In genomic region chr7:144283701-144284100, GRCm38 (mm10) we compare ENCODE assay signal across 9 mouse cellular contexts.
DNase-seq lines count a peak whose midpoint lies in the region; ATAC-seq and TF ChIP-seq lines count a peak whose summit lies in the region.
"Had no signal": no experiment of that assay in that cellular context is flagged by ENCODE, and none has a peak within 500 bp of the region (broad histone marks: within the 10 kb centered on the region; RNA-seq: fewer than 3 reads in every experiment).

No protein-coding gene starts in this region.

- TF ChIP-seq EP300 in heart, postnatal 0 days (IDR thresholded peaks at IDR 0.05; ENCODE audit: low read depth) = no peak

- H3K27ac ChIP-seq in kidney, embryonic 14.5 days (ENCODE audit: low read depth, low read length) = no peak overlapping the region
- H3K27ac ChIP-seq in heart, postnatal 0 days (ENCODE audit: low read depth) = no peak overlapping the region
- H3K27ac ChIP-seq in liver, embryonic 13.5 days = no peak overlapping the region

- no peak for DNase-seq in kidney, adult 9 months
- DNase-seq in embryo, embryonic 9.5 days (ENCODE audit: extremely low spot score) = peak; percentile 54
- DNase-seq in heart, postnatal 0 days (ENCODE audit: low spot score) = no peak
- DNase-seq in liver, embryonic 13.5 days = no peak
- peak; percentile 38 for DNase-seq in right cerebral cortex, postnatal 4 days
- no peak for DNase-seq in urinary bladder, postnatal 10 days (ENCODE audit: low spot score)
- DNase-seq in thymus, adult 18-20 months = no peak

- H3K9me3 ChIP-seq in kidney, embryonic 14.5 days (ENCODE audit: control insufficient read depth, low read length) = no peaks in the 10 kb centered on the region
- H3K9me3 ChIP-seq in heart, postnatal 0 days (replicated peaks; ENCODE audit: control insufficient read depth, low read length) = no peaks in the 10 kb centered on the region
- no peaks in the 10 kb centered on the region for H3K9me3 ChIP-seq in liver, embryonic 13.5 days (replicated peaks)
- H3K9me3 ChIP-seq: megakaryocyte, embryonic 14.5 days had no signal

- peak overlapping the region; percentile 41 for H3K4me3 ChIP-seq in kidney, embryonic 14.5 days (ENCODE audit: low read length)
- H3K4me3 ChIP-seq in heart, postnatal 0 days (ENCODE audit: low read depth, low read length) = peak overlapping the region; percentile 21; the same call in 1 of the 2 replicates
- H3K4me3 ChIP-seq in liver, embryonic 13.5 days (replicated peaks) = no peak overlapping the region
- H3K4me3 ChIP-seq: megakaryocyte, embryonic 14.5 days had no signal

- no peak for TF ChIP-seq CTCF in heart, postnatal 0 days (IDR thresholded peaks at IDR 0.05; ENCODE audit: low read depth)

- H3K36me3 ChIP-seq in kidney, embryonic 14.5 days (ENCODE audit: control insufficient read depth, insufficient read depth, low read length) = no peaks in the 10 kb centered on the region
- H3K36me3 ChIP-seq in heart, postnatal 0 days (replicated peaks; ENCODE audit: control insufficient read depth, insufficient read depth, low read length) = no peaks in the 10 kb centered on the region
- H3K36me3 ChIP-seq in liver, embryonic 13.5 days = no peaks in the 10 kb centered on the region

- WGBS in kidney, embryonic 14.5 days = 6% methylated on average over 6 of the region's 6 CpGs
- WGBS in heart, postnatal 0 days = 9% methylated on average over 6 of the region's 6 CpGs
- 10% methylated on average over 6 of the region's 6 CpGs for WGBS in liver, embryonic 13.5 days (ENCODE audit: insufficient replicate concordance)

- no peaks in the 10 kb centered on the region for H3K27me3 ChIP-seq in kidney, embryonic 14.5 days (ENCODE audit: control insufficient read depth, insufficient read depth, low read length)
- H3K27me3 ChIP-seq in heart, postnatal 0 days (ENCODE audit: control insufficient read depth, insufficient read depth, low read length) = peaks cover 30% of the 10 kb centered on the region
- H3K27me3 ChIP-seq in liver, embryonic 13.5 days = peaks cover 34% of the 10 kb centered on the region

- H3K4me2 ChIP-seq in kidney, embryonic 14.5 days (replicated peaks; ENCODE audit: low read depth, low read length) = peak overlapping the region; percentile 85
- peak overlapping the region; percentile 49 for H3K4me2 ChIP-seq in heart, postnatal 0 days (ENCODE audit: low read depth, low read length)
- H3K4me2 ChIP-seq in liver, embryonic 13.5 days = peak overlapping the region; percentile 28; the same call in 1 of the 2 replicates

- peak; percentile 41; the same call in 1 of the 2 replicates for ATAC-seq in kidney, embryonic 14.5 days (ENCODE audit: low FRiP score, low TSS enrichment)
- no peak for ATAC-seq in heart, postnatal 0 days (ENCODE audit: insufficient read depth, low read depth)
- no peak for ATAC-seq in liver, embryonic 13.5 days (ENCODE audit: low read depth)

- peak overlapping the region; percentile 44; the same call in 1 of the 2 replicates for H3K9ac ChIP-seq in kidney, embryonic 14.5 days (ENCODE audit: low read depth, low read length)
- H3K9ac ChIP-seq in heart, postnatal 0 days (replicated peaks; ENCODE audit: low read depth, low read length) = no peak overlapping the region
- H3K9ac ChIP-seq in liver, embryonic 13.5 days = no peak overlapping the region

- 0 out of 2 replicates have a peak, but pooled peaks cover 6% of the 10 kb centered on the region for H3K4me1 ChIP-seq in kidney, embryonic 14.5 days (ENCODE audit: control insufficient read depth, insufficient read depth, low read length)
- no peaks in the 10 kb centered on the region for H3K4me1 ChIP-seq in heart, postnatal 0 days (ENCODE audit: control insufficient read depth, insufficient read depth)
- no peaks in the 10 kb centered on the region for H3K4me1 ChIP-seq in liver, embryonic 13.5 days (replicated peaks)

Comparison
In these comparisons a context has a peak if more than half of its experiments do, and no peak if none do; other contexts are left out.
1. H3K4me2 ChIP-seq: peak in every context shown above with its lines; median percentile 85 in kidney, embryonic 14.5 days; 49 in heart, postnatal 0 days; 28 in liver, embryonic 13.5 days.
2. DNase-seq: peak in embryo, embryonic 9.5 days (single experiment) and right cerebral cortex, postnatal 4 days (single experiment); none in kidney, adult 9 months (single experiment), heart, postnatal 0 days (single experiment), liver, embryonic 13.5 days (single experiment), urinary bladder, postnatal 10 days (single experiment) and thymus, adult 18-20 months (0 of 2).